Mouse (Mus musculus): ENCODE results near the gene Ampd1. TPM values are rescaled to one million over a fixed set of nuclear protein-coding genes. Genes with fewer than 3 reads are reported as not detected.

The Ampd1 gene
- not detected for total RNA-seq (2021)
- long read RNA-seq, experiment 1: 0 reads
- long read RNA-seq, experiment 2: 0 reads

DNA sequence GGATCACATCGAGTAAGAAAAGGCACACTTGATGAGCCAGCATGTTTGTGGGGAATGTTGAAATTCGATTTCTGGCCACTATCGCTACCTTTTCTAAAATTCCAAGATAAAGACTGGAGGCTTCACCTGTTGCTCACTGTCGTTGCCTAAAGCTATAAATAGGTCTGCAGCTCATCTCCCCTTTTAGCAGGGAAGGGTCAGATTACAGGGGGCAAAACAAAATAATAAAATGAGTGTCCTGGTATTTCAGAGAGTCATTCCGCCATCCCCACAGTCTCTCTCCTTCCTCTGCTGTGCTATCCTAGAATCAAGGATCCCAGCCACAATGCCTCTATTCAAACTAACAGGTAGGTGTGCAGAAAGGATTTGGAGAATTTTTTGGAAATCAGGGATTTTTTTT lies at the start of gene Ampd1:
Gene Ampd1, plus strand, starts transcription at position 244 of the 400 bp plus-strand sequence.
- DNase-seq: no peak
- intact Hi-C loops (cut with DNase I): no loop called here

DNA sequence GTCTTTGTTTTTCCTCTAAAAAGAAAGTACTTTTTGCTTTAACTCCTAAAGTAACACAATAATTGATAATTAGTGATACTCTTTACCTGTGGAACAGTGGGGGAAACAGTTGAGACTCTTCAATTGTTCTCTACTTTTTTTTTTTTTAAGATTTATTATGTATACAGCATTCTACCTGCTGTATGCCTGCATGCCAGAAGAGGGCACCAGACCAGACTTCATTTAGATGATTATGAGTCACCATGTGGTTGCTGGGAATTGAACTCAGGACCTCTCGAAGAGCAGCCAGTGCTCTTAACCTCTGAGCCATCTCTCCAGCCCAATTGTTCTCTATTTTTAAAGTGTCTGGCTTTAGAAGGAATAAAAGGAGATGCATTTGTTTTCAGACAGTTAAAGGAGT lies 47.6 kb upstream of the Ampd1 start:
- intact Hi-C loops (cut with DNase I): loop anchor here (10.0 kb wide), 1 partner anchor 1759 kb away; the partner anchor contains the start of genes Fam19a3, Ppm1j and Rhoc
- no peak for DNase-seq

DNA sequence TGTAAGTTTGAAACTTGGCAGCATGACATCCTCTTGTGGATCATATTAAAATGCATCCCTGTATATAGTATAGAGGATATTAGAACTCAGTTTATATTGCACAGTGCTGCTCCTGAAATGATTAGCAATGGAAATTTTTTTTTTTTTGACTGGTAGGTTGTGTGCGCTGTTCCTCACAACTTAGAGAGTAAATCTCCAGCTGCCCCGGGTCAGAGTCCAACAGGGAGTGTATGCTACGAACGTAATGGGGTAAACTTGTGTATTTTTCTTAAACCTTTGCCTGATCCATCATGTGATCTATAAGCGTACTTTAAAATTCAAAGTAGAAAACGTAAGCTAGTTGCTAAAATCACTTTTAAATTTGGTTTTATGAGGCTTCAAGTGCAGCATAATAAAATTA lies 33.5 kb upstream of the Ampd1 start:
- no peak for DNase-seq
- intact Hi-C loops (cut with DNase I): no loop called here

DNA sequence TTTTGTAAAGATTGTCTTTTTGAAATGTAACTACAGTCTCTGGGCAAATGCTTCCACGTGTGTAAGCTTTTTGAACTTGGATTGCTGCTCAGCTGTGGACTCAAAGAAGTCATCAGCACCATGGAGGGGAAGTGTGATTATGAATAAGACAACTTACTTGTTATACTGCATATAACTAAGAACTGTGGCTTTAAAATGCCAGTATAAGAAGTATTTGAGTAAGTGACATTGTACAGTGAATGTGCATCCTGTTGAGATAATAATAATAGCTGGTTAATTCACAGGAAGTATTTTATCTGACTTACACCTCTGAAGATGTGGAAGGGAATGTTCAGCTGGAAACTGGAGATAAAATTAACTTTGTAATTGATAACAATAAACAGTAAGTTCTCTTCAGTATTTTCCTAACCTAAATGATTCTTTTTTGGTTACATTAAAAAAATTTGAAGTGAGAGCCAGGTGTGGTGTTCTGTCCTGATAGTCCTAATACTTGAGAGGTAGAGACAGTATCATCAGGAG lies 32.9 kb upstream of the Ampd1 start:
- no peak for DNase-seq
- intact Hi-C loops (cut with DNase I): no loop called here

DNA sequence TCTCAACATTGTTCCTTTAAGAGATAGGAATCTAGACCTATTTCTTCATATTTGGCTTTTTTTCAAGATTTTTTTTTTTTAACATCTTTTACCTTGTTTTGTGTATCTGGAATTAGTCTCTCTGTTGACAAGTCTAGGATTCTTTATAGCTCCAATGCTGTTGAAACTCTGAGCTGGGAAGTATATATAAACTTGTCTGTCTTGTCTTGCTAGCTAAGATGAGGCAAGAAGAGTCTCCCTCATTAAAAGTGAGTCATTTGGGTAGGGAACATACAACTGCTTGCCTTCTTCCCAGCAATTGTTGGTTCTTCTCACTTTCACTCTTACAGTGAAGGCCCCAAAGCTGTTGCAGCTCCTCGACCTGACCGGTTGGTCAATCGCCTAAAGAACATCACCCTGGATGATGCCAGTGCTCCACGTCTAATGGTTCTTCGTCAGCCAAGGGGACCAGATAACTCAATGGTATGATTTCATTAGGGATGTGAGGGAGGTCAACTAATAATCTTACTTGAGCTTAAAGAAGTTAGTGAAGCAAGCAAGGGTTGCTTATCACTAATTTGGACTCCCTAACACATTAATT lies 17.7 kb upstream of the Ampd1 start:
- intact Hi-C loops (cut with DNase I): loop anchor here (5.0 kb wide), 2 partner anchors 34 to 91 kb away; partner anchors contain the start of gene Csde1
- DNase-seq: no peak

DNA sequence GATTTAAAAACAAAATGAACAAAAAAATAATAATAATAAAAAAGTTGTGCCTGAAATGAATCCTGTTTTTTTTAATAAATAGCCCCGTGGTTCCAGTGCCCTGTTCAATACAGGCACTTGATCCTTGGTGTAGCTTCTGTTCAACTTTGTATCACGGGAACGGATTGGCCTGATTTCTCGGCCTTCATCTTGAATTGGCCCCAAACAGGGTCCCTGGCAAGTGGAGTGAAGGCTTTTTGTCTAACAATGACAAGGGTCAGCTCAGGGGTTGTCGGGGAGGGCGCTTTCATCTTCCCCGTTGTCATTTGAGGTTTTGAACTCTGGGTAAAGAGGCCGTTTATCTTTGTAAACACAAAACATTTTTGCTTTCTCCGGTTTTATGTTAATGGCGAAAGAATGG lies 16.1 kb upstream of the Ampd1 start:
- no peak for DNase-seq
- intact Hi-C loops (cut with DNase I): loop anchor here (2.0 to 5.0 kb wide), 3 partner anchors 35 to 113 kb away; partner anchors contain the start of genes Bcas2 and Csde1

DNA sequence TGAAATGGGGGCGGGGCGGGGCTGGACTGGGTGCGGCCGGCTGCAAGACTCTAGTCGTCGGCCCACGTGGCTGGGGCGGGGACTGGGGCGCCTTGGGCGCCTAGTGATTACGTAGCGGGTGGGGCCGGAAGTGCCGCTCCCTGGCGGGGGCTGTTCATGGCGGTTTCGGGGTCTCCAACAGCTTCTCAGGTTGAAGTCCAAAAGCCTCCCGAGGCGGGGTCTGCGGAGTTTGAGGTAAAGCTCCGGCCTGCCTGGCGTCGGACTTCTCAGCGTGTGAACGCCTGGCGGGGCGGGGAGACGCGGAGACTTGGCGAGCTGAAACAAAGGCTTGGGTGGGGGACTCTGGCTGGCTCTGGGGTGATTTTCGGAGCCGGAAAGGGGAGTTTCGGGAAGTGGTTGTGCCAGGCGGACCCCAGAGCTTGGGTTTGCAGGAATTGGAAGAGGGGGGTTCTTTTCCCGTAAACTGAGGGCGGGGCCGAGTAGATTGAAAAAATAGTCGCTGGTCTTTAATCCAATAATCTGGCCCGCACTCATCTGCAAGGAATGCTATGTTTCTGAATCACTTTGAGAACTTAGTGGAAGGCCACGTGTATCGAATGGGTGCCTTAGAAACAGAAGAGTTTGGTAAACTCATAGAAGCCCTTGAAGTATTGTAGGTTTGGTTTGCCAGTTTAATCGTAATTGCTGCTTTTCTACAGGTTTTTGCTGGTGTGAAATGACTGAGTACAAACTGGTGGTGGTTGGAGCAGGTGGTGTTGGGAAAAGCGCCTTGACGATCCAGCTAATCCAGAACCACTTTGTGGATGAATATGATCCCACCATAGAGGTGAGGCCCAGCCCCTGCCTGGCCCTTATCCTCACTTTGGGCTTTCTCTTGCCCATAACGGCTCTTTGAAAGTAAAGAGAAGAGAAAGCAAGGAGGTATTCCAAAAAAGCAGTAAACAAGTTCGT lies 15.3 kb upstream of the Ampd1 start, which contains the start of gene Nras:
Gene Nras, plus strand, starts transcription at position 79 of the 951 bp plus-strand sequence.
- intact Hi-C loops (cut with DNase I): loop anchor here (2.0 to 5.0 kb wide), 3 partner anchors 36 to 112 kb away; partner anchors contain the start of genes Bcas2 and Csde1

DNA sequence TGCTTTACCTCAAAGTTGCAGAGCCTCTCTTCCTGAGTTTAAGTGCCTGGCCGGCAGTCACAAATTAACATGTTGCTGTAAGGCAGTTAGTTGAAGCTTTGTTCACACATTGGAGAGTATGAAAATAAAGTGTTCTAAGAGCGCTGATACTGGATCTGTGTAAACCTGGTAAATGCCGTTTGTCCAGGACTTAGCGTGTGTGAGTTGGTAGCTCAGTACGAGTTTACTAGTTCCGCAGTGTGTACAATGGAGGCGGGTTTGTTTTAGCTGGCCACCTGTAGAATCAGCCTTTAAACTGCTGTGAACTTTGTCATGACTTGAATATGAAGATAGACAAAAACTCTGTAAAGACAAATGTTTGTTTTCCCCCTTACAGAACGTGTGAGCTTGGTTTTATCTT lies 6.9 kb upstream of the Ampd1 start:
- intact Hi-C loops (cut with DNase I): no loop called here
- DNase-seq: no peak

More for the DNA sequence above, 15.3 kb upstream of the Ampd1 start, which contains the start of gene Nras:
- peak; percentile 95 to 98 for DNase-seq

DNA sequence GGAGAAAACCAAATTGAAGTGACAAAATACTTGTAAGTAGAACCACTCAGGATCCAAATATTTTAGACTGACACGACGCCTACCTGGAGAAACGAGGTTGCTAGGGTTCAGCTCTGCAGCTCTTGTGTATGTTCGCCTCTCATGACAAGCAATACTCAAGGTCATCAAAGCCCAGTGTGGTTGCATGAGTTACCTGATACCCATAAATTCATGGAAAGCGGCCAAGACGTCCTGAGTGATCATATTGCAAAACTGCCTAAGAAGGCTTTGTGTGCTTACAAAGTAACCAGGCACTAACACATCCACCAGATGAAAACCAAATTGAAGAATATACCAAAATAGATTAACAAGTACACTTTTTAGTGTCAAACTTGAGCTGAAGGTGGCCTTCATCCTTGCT lies 4.8 kb upstream of the Ampd1 start:
- intact Hi-C loops (cut with DNase I): no loop called here
- no peak for DNase-seq

DNA sequence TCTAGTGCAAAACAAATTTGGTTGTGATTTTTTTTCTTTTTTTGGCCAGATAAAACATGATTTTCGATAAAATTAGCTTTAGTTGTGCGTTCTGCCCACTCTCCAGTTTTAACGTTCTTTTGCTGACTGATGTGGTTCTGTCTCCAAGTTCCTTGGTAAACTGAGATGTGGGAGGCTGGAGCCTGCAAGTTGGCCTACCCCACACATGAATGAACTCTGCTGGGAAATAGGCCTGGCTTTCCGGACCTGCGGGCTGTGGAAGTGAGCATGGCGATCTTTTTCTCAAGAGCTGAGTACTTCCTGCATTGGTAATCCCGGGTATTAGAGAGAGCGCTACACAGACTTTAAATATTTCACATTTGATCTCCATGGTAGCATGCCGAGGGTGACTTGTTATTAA lies 2.1 kb downstream of the Ampd1 start:
- no peak for DNase-seq
- intact Hi-C loops (cut with DNase I): no loop called here

DNA sequence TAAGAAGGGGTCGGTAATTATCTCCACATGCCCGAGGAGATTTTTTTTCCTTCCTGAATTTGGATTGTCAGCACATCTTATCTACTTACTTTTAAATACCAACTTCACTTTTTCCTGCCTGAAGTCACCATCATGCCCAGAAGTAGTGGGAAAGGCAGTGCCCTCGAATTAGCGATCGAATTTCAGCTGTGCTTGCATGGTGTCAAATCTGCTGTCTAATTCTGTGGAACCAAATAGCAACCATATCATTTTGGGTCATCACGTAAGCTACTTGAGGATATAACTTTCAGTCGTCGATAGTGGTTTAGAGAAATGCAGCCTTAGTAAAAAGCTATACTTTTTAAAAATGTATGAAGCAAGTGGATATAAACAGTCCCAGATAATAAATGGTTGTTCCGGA lies 2.7 kb downstream of the Ampd1 start:
- intact Hi-C loops (cut with DNase I): no loop called here
- DNase-seq: no peak

DNA sequence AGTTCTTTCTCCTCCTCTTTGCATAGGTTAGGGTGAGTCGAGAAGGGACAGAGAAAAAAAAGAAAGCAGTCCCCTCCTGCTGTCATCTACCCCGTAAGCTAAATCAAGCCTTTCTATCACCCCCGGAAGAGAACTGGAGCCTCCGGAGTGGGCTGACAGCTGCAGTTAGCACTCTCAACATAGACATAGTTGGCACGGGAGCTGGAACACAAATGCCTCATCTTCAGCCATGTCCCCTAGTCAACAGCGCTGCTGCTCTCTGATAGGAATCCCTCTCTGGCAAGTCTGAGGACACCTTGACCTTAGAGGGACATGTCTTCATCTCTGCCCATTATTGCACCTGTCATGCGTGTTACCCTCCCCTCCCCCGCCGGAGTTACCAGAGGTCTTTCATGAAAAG lies 5.5 kb downstream of the Ampd1 start:
- DNase-seq: no peak
- intact Hi-C loops (cut with DNase I): no loop called here

DNA sequence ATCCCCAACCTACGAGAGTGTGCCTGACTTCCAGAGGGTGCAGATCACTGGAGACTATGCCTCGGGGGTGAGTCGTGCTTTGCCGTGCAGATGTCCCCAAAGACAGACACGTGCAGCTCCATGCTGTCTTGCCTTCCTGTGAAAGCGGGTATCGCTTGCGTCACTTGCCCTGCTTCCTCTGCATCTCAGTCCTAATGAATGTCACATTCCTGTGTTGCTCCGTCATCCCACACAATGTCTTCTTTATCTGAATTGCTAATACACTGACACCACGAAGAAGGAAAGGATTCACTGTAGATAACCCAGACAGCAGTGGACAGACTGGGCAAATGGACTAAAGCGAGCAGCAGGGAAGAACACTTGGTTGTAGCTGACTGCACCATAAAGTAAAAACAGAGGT lies 7.2 kb downstream of the Ampd1 start:
- intact Hi-C loops (cut with DNase I): no loop called here
- no peak for DNase-seq

DNA sequence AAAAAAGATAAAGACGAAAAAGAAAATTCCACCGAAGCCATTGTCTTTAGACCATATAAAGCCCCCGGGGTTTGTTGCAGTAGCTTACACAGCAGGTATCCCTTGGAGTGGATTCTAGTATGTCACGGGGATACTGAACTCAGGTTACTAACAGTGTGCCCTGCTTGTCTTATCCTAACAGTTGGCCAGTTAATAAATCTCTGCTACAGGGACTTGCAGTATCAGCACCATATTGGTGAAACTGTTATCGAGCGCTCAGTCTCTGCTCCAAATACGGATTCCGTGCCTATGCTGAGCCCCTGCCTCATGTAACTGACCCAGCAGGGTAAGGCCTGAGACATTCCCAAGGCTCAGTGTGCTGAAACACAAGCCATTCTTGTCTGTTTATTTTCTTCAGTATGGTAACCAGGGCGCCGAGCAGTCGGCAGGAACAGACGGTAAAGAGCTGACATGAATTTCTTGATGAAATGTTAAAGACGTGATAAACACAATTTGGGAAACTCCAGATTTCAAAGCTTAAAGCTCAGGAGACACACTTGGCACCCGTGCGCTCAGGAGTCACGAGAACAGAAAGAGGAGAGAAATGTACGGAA lies 8.1 kb downstream of the Ampd1 start:
- intact Hi-C loops (cut with DNase I): no loop called here
- DNase-seq: no peak

DNA sequence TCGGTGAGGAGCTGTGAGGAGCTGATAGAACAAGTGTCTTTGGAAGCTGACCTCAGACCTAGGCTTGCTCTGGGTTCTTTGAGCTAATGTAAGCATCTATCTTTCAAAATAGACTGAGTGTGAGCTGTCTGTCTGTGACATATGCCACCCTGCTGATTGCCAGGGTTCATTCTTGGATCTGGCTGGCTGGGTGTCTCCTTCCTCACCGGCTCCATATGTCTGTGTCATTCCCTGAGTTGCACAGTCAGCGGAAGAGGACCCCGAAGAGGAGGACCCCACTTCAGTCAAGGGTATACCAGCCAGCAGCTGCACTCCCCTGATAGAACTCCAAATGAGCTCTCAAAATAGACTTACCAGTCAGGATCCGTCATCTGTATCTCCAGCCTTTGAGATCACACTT lies 8.9 kb downstream of the Ampd1 start:
- intact Hi-C loops (cut with DNase I): no loop called here
- no peak for DNase-seq

DNA sequence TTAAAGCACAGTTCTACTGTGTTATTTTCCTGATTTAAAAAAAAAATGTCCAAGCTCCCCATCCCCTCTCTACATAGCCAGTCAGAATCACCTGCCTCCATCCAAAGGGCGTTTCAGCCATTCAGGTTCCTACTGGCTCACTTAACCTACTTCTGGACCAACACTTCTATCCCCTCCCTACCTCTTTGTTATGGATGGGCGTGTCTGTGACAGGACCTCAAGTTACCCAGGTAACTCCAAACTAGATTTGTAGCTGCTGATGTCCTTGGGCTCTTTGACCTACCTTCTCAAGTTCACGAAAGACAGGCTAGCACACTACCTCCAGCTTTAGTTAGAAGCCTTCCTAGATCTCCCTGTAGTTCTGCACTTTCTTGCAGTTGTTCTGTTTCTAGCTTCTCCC lies 12.2 kb downstream of the Ampd1 start:
- no peak for DNase-seq
- intact Hi-C loops (cut with DNase I): no loop called here

DNA sequence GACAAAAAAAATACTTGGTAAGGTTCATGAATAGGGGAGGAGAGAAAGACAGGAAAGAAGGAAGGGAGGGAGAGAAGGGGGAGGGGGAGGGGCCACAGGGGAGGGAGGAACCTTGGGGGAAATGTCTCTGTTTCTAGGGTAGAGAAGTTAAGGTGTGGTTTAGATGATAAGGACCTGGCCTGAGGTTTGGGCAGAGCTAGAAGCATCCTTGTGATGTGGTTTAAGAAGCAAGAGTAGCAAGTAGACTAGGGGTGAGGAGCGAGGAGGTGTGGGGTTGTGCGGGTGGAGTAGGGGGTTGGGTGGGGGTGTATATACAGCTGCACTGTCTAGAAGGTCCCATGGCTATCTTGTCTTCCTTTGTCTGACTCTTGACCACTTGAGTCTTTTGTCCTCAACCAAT lies 17.9 kb downstream of the Ampd1 start:
- intact Hi-C loops (cut with DNase I): no loop called here
- DNase-seq: no peak

DNA sequence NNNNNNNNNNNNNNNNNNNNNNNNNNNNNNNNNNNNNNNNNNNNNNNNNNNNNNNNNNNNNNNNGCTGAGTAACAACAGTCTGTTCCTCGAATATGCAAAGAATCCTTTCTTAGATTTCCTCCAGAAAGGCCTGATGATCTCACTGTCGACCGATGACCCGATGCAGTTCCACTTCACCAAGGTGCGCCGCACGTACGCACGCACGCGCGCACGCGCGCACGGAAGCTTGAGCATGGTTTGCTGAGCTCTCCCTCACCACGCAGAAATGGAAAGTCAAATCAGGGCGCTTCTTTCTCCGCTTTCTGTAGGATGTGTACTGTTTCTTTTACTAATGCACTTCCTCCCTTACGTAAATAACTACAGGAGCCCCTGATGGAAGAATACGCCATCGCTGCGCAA lies 24.8 kb downstream of the Ampd1 start:
- intact Hi-C loops (cut with DNase I): no loop called here
- peak in 1 of 2 experiments; percentile 11 for DNase-seq

DNA sequence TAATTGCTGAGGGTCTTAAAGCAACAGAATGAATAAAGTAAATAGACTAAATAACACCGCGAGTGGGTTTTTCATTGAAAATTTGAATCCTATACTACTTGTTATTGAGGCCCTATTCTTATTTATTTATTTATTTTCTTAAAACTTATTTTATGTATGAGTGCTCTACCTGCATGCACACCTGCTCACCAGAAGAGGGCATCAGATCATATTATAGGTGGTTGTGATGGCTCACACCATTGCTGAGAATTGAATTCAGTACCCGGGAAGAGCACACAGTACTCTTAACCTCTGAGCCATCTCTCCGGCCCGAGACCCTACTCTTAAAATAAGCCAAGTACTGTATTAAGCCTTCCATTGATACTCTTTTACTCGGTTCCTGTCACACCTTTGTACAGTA lies 25.9 kb downstream of the Ampd1 start:
- intact Hi-C loops (cut with DNase I): no loop called here

DNA sequence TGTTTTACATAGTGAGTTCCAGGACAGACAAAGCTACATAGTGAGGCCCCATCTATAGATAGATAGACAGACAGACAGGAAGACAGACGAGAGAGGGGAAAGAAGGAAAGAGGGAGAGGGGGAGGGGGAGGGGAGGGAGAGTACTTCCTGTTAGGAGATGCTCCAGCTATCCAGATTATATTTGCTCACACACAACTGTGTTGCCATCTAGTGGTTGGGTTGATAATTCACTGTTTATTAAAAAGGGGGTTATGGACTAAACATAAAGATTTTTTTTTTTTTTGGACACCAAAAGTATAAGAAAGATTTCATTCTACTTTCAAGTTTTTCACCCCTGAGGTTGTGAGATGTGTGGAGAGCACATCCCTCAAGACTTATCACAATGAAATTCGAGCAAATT lies 26.9 kb downstream of the Ampd1 start:
- intact Hi-C loops (cut with DNase I): no loop called here
- no peak for DNase-seq

More for the DNA sequence above, 25.9 kb downstream of the Ampd1 start:
- no peak for DNase-seq

DNA sequence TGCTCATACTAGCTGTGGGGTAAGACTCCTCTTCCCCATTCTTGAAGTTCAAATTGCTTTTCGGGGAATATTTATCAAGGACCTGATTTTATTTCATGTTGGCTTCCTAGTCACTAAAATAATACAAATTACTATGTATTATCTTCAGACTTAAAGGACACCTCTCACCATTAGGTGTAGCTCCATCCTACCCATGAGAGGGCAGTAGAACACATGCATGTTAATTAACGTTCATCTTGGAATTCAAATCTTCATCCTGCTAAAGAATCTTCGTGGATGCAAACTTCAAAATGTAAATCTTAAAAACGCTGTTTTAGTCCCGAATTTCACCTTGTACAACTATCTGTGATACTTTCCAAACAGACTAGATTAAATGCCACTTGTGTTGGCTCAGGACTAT lies 27.4 kb downstream of the Ampd1 start:
- no peak for DNase-seq
- intact Hi-C loops (cut with DNase I): no loop called here
